ENCODE assay signal across 14 mouse cellular contexts in the genomic region with DNA sequence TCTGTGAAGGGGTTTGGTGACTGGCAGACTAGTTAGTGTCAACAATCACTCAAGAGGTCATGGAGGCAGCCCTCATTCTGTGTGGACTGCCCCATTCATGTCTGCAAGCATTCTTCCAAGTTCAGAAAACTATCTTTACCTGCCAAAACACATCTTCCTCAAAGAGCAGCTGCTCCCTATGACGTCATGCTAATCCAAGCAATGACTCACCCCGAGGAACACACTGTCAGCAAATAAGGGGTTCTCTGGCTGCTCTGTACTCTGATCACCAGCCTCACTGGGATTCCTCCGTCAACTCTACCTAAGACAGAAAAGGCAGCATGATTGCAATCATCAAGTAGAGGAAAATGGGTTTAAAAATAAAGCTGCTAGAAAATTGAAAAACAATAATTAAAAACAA.
DNase-seq lines count a peak whose midpoint lies in the region; ATAC-seq and TF ChIP-seq lines count a peak whose summit lies in the region.
"Had no signal": no experiment of that assay in that cellular context is flagged by ENCODE, and none has a peak within 500 bp of the region (broad histone marks: within the 10 kb centered on the region; RNA-seq: fewer than 3 reads in every experiment).

No protein-coding gene starts in this region.

- no peaks in the 10 kb centered on the region for H3K36me3 ChIP-seq in hindbrain, postnatal 0 days (ENCODE audit: insufficient read depth, low read length)
- H3K36me3 ChIP-seq in hindbrain, embryonic 11.5 days (ENCODE audit: control insufficient read depth, insufficient read depth, low read length), result no peaks in the 10 kb centered on the region
- H3K36me3 ChIP-seq: G1E; limb, embryonic 10.5 days; midbrain, embryonic 13.5 days had no signal

- intact Hi-C loops in left cerebral cortex, postnatal 25 days (cut with DNase I), result loop anchor here (1.0 to 5.0 kb wide), 2 partner anchors 355 to 454 kb away; no protein-coding TSS in a partner anchor

- H3K9ac ChIP-seq in hindbrain, postnatal 0 days (replicated peaks; ENCODE audit: low read length), result no peak overlapping the region
- H3K9ac ChIP-seq in hindbrain, embryonic 11.5 days (ENCODE audit: low read depth, low read length), result no peak overlapping the region
- H3K9ac ChIP-seq: midbrain, embryonic 13.5 days had no signal

- H3K27me3 ChIP-seq in hindbrain, postnatal 0 days (ENCODE audit: insufficient read depth, low read length), result no peaks in the 10 kb centered on the region
- H3K27me3 ChIP-seq in hindbrain, embryonic 11.5 days (ENCODE audit: control insufficient read depth, insufficient read depth, low read length), result no peaks in the 10 kb centered on the region
- H3K27me3 ChIP-seq: midbrain, embryonic 13.5 days had no signal

- 56% methylated on average over 3 of the region's 3 CpGs for WGBS in hindbrain, postnatal 0 days
- 65% methylated on average over 3 of the region's 3 CpGs for WGBS in hindbrain, embryonic 11.5 days
- 17% methylated on average over 3 of the region's 3 CpGs for WGBS in large intestine, adult 2 months

- no peak overlapping the region for H3K27ac ChIP-seq in hindbrain, postnatal 0 days
- no peak overlapping the region for H3K27ac ChIP-seq in hindbrain, embryonic 11.5 days (ENCODE audit: low read depth, low read length)
- H3K27ac ChIP-seq: limb, embryonic 10.5 days; midbrain, embryonic 13.5 days had no signal

- TF ChIP-seq CTCF in hindbrain, postnatal 0 days (IDR thresholded peaks at IDR 0.05; ENCODE audit: low read depth), result no peak

- no peaks in the 10 kb centered on the region for H3K4me1 ChIP-seq in hindbrain, postnatal 0 days (ENCODE audit: insufficient read depth, low read length)
- no peaks in the 10 kb centered on the region for H3K4me1 ChIP-seq in hindbrain, embryonic 11.5 days (replicated peaks; ENCODE audit: control insufficient read depth, insufficient read depth, low read length)

- H3K9me3 ChIP-seq in hindbrain, postnatal 0 days (ENCODE audit: low read length), result no peaks in the 10 kb centered on the region
- no peaks in the 10 kb centered on the region for H3K9me3 ChIP-seq in hindbrain, embryonic 11.5 days (ENCODE audit: control insufficient read depth, low read length)
- H3K9me3 ChIP-seq: G1E; limb, embryonic 10.5 days; midbrain, embryonic 13.5 days had no signal

- no peak overlapping the region for H3K4me3 ChIP-seq in hindbrain, postnatal 0 days (ENCODE audit: low read length)
- no peak overlapping the region for H3K4me3 ChIP-seq in hindbrain, embryonic 11.5 days (ENCODE audit: low read depth, low read length)
- H3K4me3 ChIP-seq: limb, embryonic 10.5 days; midbrain, embryonic 13.5 days had no signal

- H3K4me2 ChIP-seq in hindbrain, postnatal 0 days (ENCODE audit: low read depth, low read length), result no peak overlapping the region
- H3K4me2 ChIP-seq in hindbrain, embryonic 11.5 days (replicated peaks; ENCODE audit: low read depth, low read length), result no peak overlapping the region
- H3K4me2 ChIP-seq: liver, embryonic 11.5 days; midbrain, embryonic 13.5 days had no signal

- no peak for DNase-seq in hindbrain, postnatal 0 days (ENCODE audit: low spot score)
- no peak for DNase-seq in hindbrain, embryonic 11.5 days (ENCODE audit: low spot score)
- DNase-seq in urinary bladder, postnatal 14 days (ENCODE audit: low spot score), result peak; percentile 10
- no peak for DNase-seq in urinary bladder, postnatal 36 days (ENCODE audit: low spot score in 2 of 2)
- peak; percentile 36 for DNase-seq in large intestine, adult 2 months (ENCODE audit: low read depth, low spot score)
- DNase-seq in ovary, postnatal 36 days (ENCODE audit: low spot score), result no peak
- no peak for DNase-seq in cerebellum, postnatal 25 days
- DNase-seq in left cerebral cortex, postnatal 25 days (ENCODE audit: low spot score in 2 of 2), result no peak
- DNase-seq: heart, postnatal 14 days had no signal

- ATAC-seq in hindbrain, postnatal 0 days, result peak; percentile 38; the same call in 1 of the 2 replicates
- no peak for ATAC-seq in hindbrain, embryonic 11.5 days (ENCODE audit: low FRiP score)
- ATAC-seq: hindbrain, embryonic 16.5 days had no signal

Comparison
In these comparisons a context has a peak if more than half of its experiments do, and no peak if none do; other contexts are left out.
1. DNase-seq: peak in urinary bladder, postnatal 14 days (single experiment) and large intestine, adult 2 months (single experiment); none in hindbrain, postnatal 0 days (single experiment), hindbrain, embryonic 11.5 days (single experiment), urinary bladder, postnatal 36 days (0 of 2), ovary, postnatal 36 days (single experiment), cerebellum, postnatal 25 days (0 of 2) and left cerebral cortex, postnatal 25 days (0 of 2).